Mouse (Mus musculus): ENCODE data around the gene Armc2. TPM values are rescaled to one million over a fixed set of nuclear protein-coding genes. Genes with fewer than 3 reads are reported as not detected.

Gene Armc2
- total RNA-seq (2014; rRNA removed; ENCODE audit: low replicate concordance) (3.3 and 8.5 TPM in 2 replicates), polyA plus RNA-seq (2015; fragmentation: Nextera tagmentation; extraction: Ambion mirVana) (1.7 and 2.7 TPM in 2 replicates)

DNA sequence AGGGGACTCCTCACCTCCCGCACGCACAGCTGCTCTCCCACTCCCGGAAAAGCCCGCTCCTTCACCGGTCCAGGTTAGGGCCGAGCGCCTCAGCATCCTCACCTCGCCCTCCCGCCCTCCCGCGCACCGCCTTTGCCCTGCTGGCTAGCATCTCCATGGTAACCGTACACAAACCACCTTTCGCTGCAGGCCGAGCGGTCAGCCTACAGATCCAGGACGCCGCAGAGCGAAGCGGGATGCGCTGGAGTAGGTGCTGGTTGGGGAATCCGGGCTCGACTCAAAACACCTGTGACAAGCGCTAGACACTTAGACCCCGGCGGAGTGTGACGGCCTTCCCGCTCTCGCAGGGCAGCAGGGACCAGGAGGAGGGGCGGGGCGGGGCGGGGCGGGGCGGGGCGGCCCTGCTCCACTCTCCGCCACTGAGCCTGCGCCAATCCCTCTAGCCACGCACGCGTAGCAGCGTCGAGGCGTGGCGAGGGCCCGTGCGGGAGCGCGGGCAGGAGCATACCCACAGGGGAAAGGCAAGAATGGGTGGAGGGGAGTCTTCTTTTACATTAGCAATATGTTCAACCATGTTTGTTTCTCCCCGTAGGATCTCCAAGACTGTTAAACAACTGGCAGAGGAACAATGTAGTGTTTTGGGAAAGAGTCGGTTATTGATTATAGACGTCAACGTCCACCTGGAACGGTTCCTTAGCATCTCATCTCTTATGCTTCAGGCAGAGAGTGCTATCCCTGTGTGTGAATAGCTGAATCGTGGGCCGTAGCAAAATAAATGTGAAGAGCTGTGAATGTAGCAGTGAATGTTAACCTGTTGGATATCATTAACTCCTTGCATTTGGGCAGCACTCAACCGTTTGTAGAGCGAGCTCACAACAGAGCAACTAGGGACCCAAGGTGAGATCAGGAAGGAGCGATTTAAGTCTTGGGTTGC, at the start of gene Armc2:
Armc2 (minus strand) TSS at position 427 of the 934 bp plus-strand sequence.
- Histone ChIP-seq H3K27me3 (ENCODE audit: control insufficient read depth, insufficient read depth, low read length) (no peaks in the 10 kb centered on the region), H3K27ac (ENCODE audit: low read depth) (no peak within 1 kb of the TSS), H3K9me3 (replicated peaks; ENCODE audit: control insufficient read depth, low read length) (no peaks in the 10 kb centered on the region), H3K4me3 (ENCODE audit: low read depth, low read length) (peak within 1 kb of the TSS; percentile 58), H3K36me3 (replicated peaks; ENCODE audit: control insufficient read depth, insufficient read depth, low read length) (no peaks in the 10 kb centered on the region), H3K4me2 (ENCODE audit: low read depth, low read length) (peak within 1 kb of the TSS; percentile 82), H3K4me1 (ENCODE audit: control insufficient read depth, insufficient read depth) (peaks cover 4% of the 10 kb centered on the region; the same call in 1 of the 2 replicates), H3K9ac (replicated peaks; ENCODE audit: low read depth, low read length) (no peak within 1 kb of the TSS; the same call in 1 of the 2 replicates)
- DNase-seq (ENCODE audit: low spot score) (peak; percentile 79), ATAC-seq (ENCODE audit: insufficient read depth, low read depth) (peak; percentile 98)
- TF ChIP-seq EP300 (IDR thresholded peaks at IDR 0.05; ENCODE audit: low read depth): no peak
- no peak for TF ChIP-seq CTCF (IDR thresholded peaks at IDR 0.05; ENCODE audit: low read depth)
- WGBS: 2% methylated on average over 55 of the region's 58 CpGs

DNA sequence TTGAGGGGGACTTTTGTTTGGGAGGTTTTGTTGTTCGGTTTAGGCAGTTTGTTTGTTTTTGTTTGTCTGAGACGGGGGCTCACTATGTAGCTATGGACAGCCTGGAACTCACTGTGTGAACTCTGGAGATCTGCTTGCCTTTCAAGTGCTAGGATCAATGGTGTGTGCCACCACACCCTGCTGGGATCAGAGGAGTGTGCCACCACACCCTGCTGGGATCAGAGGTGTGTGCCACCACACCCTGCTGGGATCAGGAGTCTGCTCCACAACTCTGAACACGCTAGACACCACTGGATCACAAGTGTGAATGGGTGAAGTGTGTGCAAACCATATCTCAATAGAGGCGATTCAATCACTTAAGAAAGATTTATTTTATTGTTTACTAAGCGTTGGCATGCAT, 46.2 kb upstream of the Armc2 start:
- Histone ChIP-seq H3K36me3 (replicated peaks; ENCODE audit: control insufficient read depth, insufficient read depth, low read length) (no peaks in the 10 kb centered on the region), H3K27ac (ENCODE audit: low read depth) (no peak overlapping the region), H3K9ac (replicated peaks; ENCODE audit: low read depth, low read length) (no peak overlapping the region), H3K4me1 (ENCODE audit: control insufficient read depth, insufficient read depth) (no peaks in the 10 kb centered on the region), H3K4me3 (ENCODE audit: low read depth, low read length) (no peak overlapping the region), H3K27me3 (ENCODE audit: control insufficient read depth, insufficient read depth, low read length) (no peaks in the 10 kb centered on the region), H3K4me2 (ENCODE audit: low read depth, low read length) (no peak overlapping the region), H3K9me3 (replicated peaks; ENCODE audit: control insufficient read depth, low read length) (no peaks in the 10 kb centered on the region)
- ATAC-seq (ENCODE audit: insufficient read depth, low read depth) (no peak), DNase-seq (ENCODE audit: low spot score) (no peak)
- 66% methylated on average over 5 of the region's 5 CpGs for WGBS
- TF ChIP-seq CTCF (IDR thresholded peaks at IDR 0.05; ENCODE audit: low read depth) (no peak), EP300 (IDR thresholded peaks at IDR 0.05; ENCODE audit: low read depth) (no peak)

DNA sequence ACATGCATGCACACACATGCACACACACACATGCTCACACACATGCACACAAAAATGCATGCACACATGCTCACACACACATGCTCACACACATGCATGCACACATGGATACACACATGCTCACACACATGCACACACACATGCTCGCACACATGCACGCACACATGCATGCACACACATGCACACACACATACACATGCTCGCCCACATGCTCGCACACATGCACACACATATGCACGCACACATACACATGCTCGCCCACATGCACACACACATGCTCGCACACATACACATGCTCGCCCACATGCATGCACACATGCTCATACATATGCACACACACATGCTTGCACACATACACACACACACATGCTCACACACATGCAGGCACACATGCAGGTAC, 41.3 kb upstream of the Armc2 start:
- no peak for DNase-seq (ENCODE audit: low spot score)
- 93% methylated on average over 8 of the region's 8 CpGs for WGBS
- no peak overlapping the region for H3K9ac ChIP-seq (replicated peaks; ENCODE audit: low read depth, low read length)

DNA sequence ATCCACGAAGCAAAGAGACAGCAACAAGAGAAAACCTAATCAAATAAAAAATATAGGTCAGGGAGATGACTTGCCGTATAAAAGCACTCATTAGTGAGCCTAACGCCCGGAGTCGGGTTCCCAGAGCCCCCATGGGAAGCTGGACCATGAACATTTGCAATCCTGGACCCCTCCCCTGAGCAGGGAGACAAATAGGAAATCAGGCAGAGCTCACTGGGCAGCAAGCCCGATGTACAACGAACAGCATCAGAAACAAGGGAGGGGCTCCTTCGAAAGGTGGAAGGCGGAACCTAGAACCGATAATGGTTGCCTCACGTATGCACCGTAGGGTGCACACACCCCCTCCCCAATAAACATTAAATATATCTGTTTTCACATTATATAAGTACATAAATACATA, 39.5 kb upstream of the Armc2 start:
- DNase-seq (ENCODE audit: low spot score): no peak
- 52% methylated on average over 12 of the region's 12 CpGs for WGBS
- H3K9me3 ChIP-seq (replicated peaks; ENCODE audit: control insufficient read depth, low read length): no peaks in the 10 kb centered on the region
- H3K36me3 ChIP-seq (replicated peaks; ENCODE audit: control insufficient read depth, insufficient read depth, low read length): no peaks in the 10 kb centered on the region
- no peak overlapping the region for H3K4me3 ChIP-seq (ENCODE audit: low read depth, low read length)
- no peak for ATAC-seq (ENCODE audit: insufficient read depth, low read depth)
- H3K9ac ChIP-seq (replicated peaks; ENCODE audit: low read depth, low read length): no peak overlapping the region
- no peaks in the 10 kb centered on the region for H3K27me3 ChIP-seq (ENCODE audit: control insufficient read depth, insufficient read depth, low read length)
- no peak for TF ChIP-seq EP300 (IDR thresholded peaks at IDR 0.05; ENCODE audit: low read depth)
- no peak for TF ChIP-seq CTCF (IDR thresholded peaks at IDR 0.05; ENCODE audit: low read depth)
- H3K4me2 ChIP-seq (ENCODE audit: low read depth, low read length): peak overlapping the region; percentile 26; the same call in 1 of the 2 replicates
- H3K4me1 ChIP-seq (ENCODE audit: control insufficient read depth, insufficient read depth): no peaks in the 10 kb centered on the region
- H3K27ac ChIP-seq (ENCODE audit: low read depth): no peak overlapping the region

More for the DNA sequence above, 41.3 kb upstream of the Armc2 start:
- no peak for ATAC-seq (ENCODE audit: insufficient read depth, low read depth)
- no peak overlapping the region for H3K4me3 ChIP-seq (ENCODE audit: low read depth, low read length)
- no peak overlapping the region for H3K4me2 ChIP-seq (ENCODE audit: low read depth, low read length)
- H3K27me3 ChIP-seq (ENCODE audit: control insufficient read depth, insufficient read depth, low read length): no peaks in the 10 kb centered on the region
- no peaks in the 10 kb centered on the region for H3K9me3 ChIP-seq (replicated peaks; ENCODE audit: control insufficient read depth, low read length)
- no peaks in the 10 kb centered on the region for H3K36me3 ChIP-seq (replicated peaks; ENCODE audit: control insufficient read depth, insufficient read depth, low read length)
- H3K27ac ChIP-seq (ENCODE audit: low read depth): no peak overlapping the region
- TF ChIP-seq CTCF (IDR thresholded peaks at IDR 0.05; ENCODE audit: low read depth) (no peak), EP300 (IDR thresholded peaks at IDR 0.05; ENCODE audit: low read depth) (no peak)
- no peaks in the 10 kb centered on the region for H3K4me1 ChIP-seq (ENCODE audit: control insufficient read depth, insufficient read depth)

DNA sequence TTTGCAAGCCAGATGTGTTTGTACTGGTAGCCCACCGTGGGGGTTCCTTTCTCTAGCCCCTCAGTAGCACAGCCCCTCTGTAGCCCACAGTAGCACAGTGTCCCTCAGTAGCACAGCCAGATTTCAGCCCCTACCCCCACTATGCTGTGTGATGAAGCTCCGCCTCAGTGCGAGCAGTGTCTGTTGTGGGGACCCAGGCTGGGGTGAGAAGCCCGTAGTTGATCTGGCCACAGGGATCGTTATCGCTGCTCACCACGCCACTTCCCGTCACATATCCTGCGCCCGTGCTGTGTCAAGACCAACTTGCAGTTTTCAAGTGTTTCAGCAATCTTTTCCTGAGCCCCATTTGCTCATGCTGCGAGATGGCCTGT, 39.0 kb upstream of the Armc2 start:
- Histone ChIP-seq H3K4me2 (ENCODE audit: low read depth, low read length) (peak overlapping the region; percentile 26; the same call in 1 of the 2 replicates), H3K9ac (replicated peaks; ENCODE audit: low read depth, low read length) (no peak overlapping the region), H3K9me3 (replicated peaks; ENCODE audit: control insufficient read depth, low read length) (no peaks in the 10 kb centered on the region), H3K4me1 (ENCODE audit: control insufficient read depth, insufficient read depth) (no peaks in the 10 kb centered on the region), H3K27me3 (ENCODE audit: control insufficient read depth, insufficient read depth, low read length) (no peaks in the 10 kb centered on the region), H3K27ac (ENCODE audit: low read depth) (no peak overlapping the region), H3K4me3 (ENCODE audit: low read depth, low read length) (no peak overlapping the region), H3K36me3 (replicated peaks; ENCODE audit: control insufficient read depth, insufficient read depth, low read length) (no peaks in the 10 kb centered on the region)
- ATAC-seq (ENCODE audit: insufficient read depth, low read depth) (no peak), DNase-seq (ENCODE audit: low spot score) (no peak)
- no peak for TF ChIP-seq CTCF (IDR thresholded peaks at IDR 0.05; ENCODE audit: low read depth)
- TF ChIP-seq EP300 (IDR thresholded peaks at IDR 0.05; ENCODE audit: low read depth): no peak
- 29% methylated on average over 11 of the region's 11 CpGs for WGBS
